Mouse (Mus musculus): Measurements from ENCODE around the gene Mafk. TPM values are rescaled to one million over a fixed set of nuclear protein-coding genes. Genes with fewer than 3 reads are reported as not detected.

Gene Mafk
- total RNA-seq, 2 experiments from 2014 or later = 20.9 to 25.8 TPM

- intact Hi-C loops (cut with DNase I) = no loop called here
- no peak for DNase-seq
Observed at GRCm38 (mm10) chr5:139815964-139816363, 24.7 kb downstream of the Mafk start.

- intact Hi-C loops (cut with DNase I) = no loop called here
- DNase-seq = no peak
Observed at GRCm38 (mm10) chr5:139816445-139816844, 25.1 kb downstream of the Mafk start.

GRCm38 (mm10) chr5:139817292-139817691 lies 26.0 kb downstream of the Mafk start:
- intact Hi-C loops (cut with DNase I) = no loop called here
- no peak for DNase-seq

GRCm38 (mm10) chr5:139818056-139818455 lies 26.7 kb downstream of the Mafk start:
- intact Hi-C loops (cut with DNase I) = loop anchor here (2.0 kb wide), 1 partner anchor 41 kb away; no protein-coding TSS in a partner anchor
- no peak for DNase-seq

GRCm38 (mm10) chr5:139818801-139819200 lies 27.5 kb downstream of the Mafk start:
- peak; percentile 54 to 62 for DNase-seq
- intact Hi-C loops (cut with DNase I) = loop anchor here (2.0 kb wide), 1 partner anchor 42 kb away; no protein-coding TSS in a partner anchor

- DNase-seq = no peak
- intact Hi-C loops (cut with DNase I) = loop anchor here (2.0 kb wide), 1 partner anchor 43 kb away; no protein-coding TSS in a partner anchor
Observed at GRCm38 (mm10) chr5:139819538-139820181, 28.3 kb downstream of the Mafk start, which contains the start of gene Tmem184a. TSS of gene Tmem184a (minus strand) at chr5:139819917.

- intact Hi-C loops (cut with DNase I) = no loop called here
- DNase-seq = no peak
Observed at GRCm38 (mm10) chr5:139821466-139822459, 30.4 kb downstream of the Mafk start.

- intact Hi-C loops (cut with DNase I) = no loop called here
- no peak for DNase-seq
Observed at GRCm38 (mm10) chr5:139824531-139824930, 33.2 kb downstream of the Mafk start.

GRCm38 (mm10) chr5:139825947-139826346 lies 34.6 kb downstream of the Mafk start:
- DNase-seq = no peak
- intact Hi-C loops (cut with DNase I) = no loop called here

GRCm38 (mm10) chr5:139826357-139827055 lies 35.2 kb downstream of the Mafk start, which contains the start of the genes Gm26938 and Psmg3:
TSS of gene Gm26938 (minus strand) at chr5:139826407.
TSS of gene Psmg3 (minus strand) at chr5:139826885.
- DNase-seq = peak; percentile 95 to 98
- intact Hi-C loops (cut with DNase I) = no loop called here

- intact Hi-C loops (cut with DNase I) = no loop called here
- DNase-seq = no peak
Observed at GRCm38 (mm10) chr5:139827593-139827992, 36.3 kb downstream of the Mafk start.

GRCm38 (mm10) chr5:139829384-139829783 lies 38.1 kb downstream of the Mafk start:
- intact Hi-C loops (cut with DNase I) = no loop called here

GRCm38 (mm10) chr5:139830734-139831133 lies 39.4 kb downstream of the Mafk start:
- DNase-seq = peak in 1 of 2 experiments; percentile 23
- intact Hi-C loops (cut with DNase I) = loop anchor here (10.0 kb wide), 1 partner anchor 354 kb away; no protein-coding TSS in a partner anchor

More at GRCm38 (mm10) chr5:139829384-139829783, 38.1 kb downstream of the Mafk start:
- DNase-seq = no peak

- intact Hi-C loops (cut with DNase I) = loop anchor here (10.0 kb wide), 1 partner anchor 353 kb away; no protein-coding TSS in a partner anchor
- DNase-seq = no peak
Observed at GRCm38 (mm10) chr5:139832125-139832524, 40.8 kb downstream of the Mafk start.

- intact Hi-C loops (cut with DNase I) = loop anchor here (5.0 to 10.0 kb wide), 4 partner anchors 202 to 702 kb away; no protein-coding TSS in a partner anchor
- no peak for DNase-seq
Observed at GRCm38 (mm10) chr5:139835706-139836105, 44.4 kb downstream of the Mafk start.

- intact Hi-C loops (cut with DNase I) = loop anchor here (1.0 to 10.0 kb wide), 8 partner anchors 132 to 699 kb away; no protein-coding TSS in a partner anchor
- DNase-seq = peak; percentile 63 to 81
Observed at GRCm38 (mm10) chr5:139838476-139838892, 47.2 kb downstream of the Mafk start.

- no peak for DNase-seq
- intact Hi-C loops (cut with DNase I) = loop anchor here (5.0 to 10.0 kb wide), 4 partner anchors 198 to 698 kb away; no protein-coding TSS in a partner anchor
Observed at GRCm38 (mm10) chr5:139839142-139839541, 47.8 kb downstream of the Mafk start.

- no peak for DNase-seq
- intact Hi-C loops (cut with DNase I) = no loop called here
Observed at GRCm38 (mm10) chr5:139849626-139850320, 58.5 kb downstream of the Mafk start.

All from heart, postnatal 10 days (tissue).